ENCODE assay signal across 8 mouse cellular contexts in genomic region chr8:109706874-109707237, GRCm38 (mm10). TPM values are rescaled to one million over a fixed set of nuclear protein-coding genes. Genes with fewer than 3 reads are reported as not detected.
DNase-seq lines count a peak whose midpoint lies in the region; ATAC-seq lines count a peak whose summit lies in the region.

No protein-coding gene starts in this region.

- peak overlapping the region; percentile 88 for H3K4me2 ChIP-seq in limb, embryonic 12.5 days
- peak overlapping the region; percentile 57 for H3K4me2 ChIP-seq in midbrain, embryonic 14.5 days (ENCODE audit: low read length)

- DNase-seq in layer of hippocampus, adult 11-12 months (ENCODE audit: low spot score) = peak; percentile 73
- DNase-seq in layer of hippocampus, adult 9-10 months (ENCODE audit: low spot score) = no peak
- DNase-seq in embryo, embryonic 9.5 days (ENCODE audit: extremely low spot score) = peak; percentile 79
- DNase-seq in heart, adult 18-20 months = peak; percentile 74 to 87
- DNase-seq in kidney, adult 18-20 months = peak; percentile 89
- DNase-seq in midbrain, embryonic 14.5 days = peak; percentile 84
- DNase-seq in spleen, adult 12 weeks (ENCODE audit: low spot score) = peak; percentile 78

- peaks cover 44% of the 10 kb centered on the region for H3K36me3 ChIP-seq in limb, embryonic 12.5 days
- H3K36me3 ChIP-seq in midbrain, embryonic 14.5 days (ENCODE audit: control insufficient read depth, insufficient read depth, low read length) = peaks cover 43% of the 10 kb centered on the region

- peak overlapping the region; percentile 98; the same call in 1 of the 2 replicates for H3K9ac ChIP-seq in limb, embryonic 12.5 days (replicated peaks)
- H3K9ac ChIP-seq in midbrain, embryonic 14.5 days (replicated peaks; ENCODE audit: low read length) = peak overlapping the region; percentile 100; the same call in 1 of the 2 replicates

- 18% methylated on average over 2 of the region's 2 CpGs for WGBS in limb, embryonic 12.5 days
- 22% methylated on average over 2 of the region's 2 CpGs for WGBS in midbrain, embryonic 14.5 days

- H3K4me3 ChIP-seq in limb, embryonic 12.5 days (replicated peaks) = peak overlapping the region; percentile 94
- peak overlapping the region; percentile 99 for H3K4me3 ChIP-seq in midbrain, embryonic 14.5 days (replicated peaks; ENCODE audit: low read depth, low read length)

- no peaks in the 10 kb centered on the region for H3K9me3 ChIP-seq in limb, embryonic 12.5 days
- no peaks in the 10 kb centered on the region for H3K9me3 ChIP-seq in midbrain, embryonic 14.5 days (ENCODE audit: control insufficient read depth, low read length)

- H3K4me1 ChIP-seq in limb, embryonic 12.5 days (replicated peaks) = peaks cover 25% of the 10 kb centered on the region
- H3K4me1 ChIP-seq in midbrain, embryonic 14.5 days (ENCODE audit: control insufficient read depth, insufficient read depth, low read length) = peaks cover 25% of the 10 kb centered on the region

- no peak for ATAC-seq in limb, embryonic 12.5 days (ENCODE audit: insufficient number of reproducible peaks, insufficient read depth, low FRiP score, low TSS enrichment, low read depth)
- 0 out of 2 replicates have a peak, but pooled peaks have one; percentile 42 for ATAC-seq in midbrain, embryonic 14.5 days (ENCODE audit: low FRiP score, low TSS enrichment)

- H3K27me3 ChIP-seq in limb, embryonic 12.5 days = peaks cover 5% of the 10 kb centered on the region
- no peaks in the 10 kb centered on the region for H3K27me3 ChIP-seq in midbrain, embryonic 14.5 days (ENCODE audit: control insufficient read depth, insufficient read depth, low read length)

- H3K27ac ChIP-seq in limb, embryonic 12.5 days = no peak overlapping the region
- no peak overlapping the region; the same call in 1 of the 2 replicates for H3K27ac ChIP-seq in midbrain, embryonic 14.5 days (replicated peaks; ENCODE audit: low read depth, low read length)

RNA-seq across cellular contexts. Expression of gene Zfp821, which starts 1.5 kb away (rescaled TPM):
- total RNA-seq in heart, adult 18-20 months (2021) = 1 to 10 TPM; 4.5 to 5.8 TPM
- polyA plus RNA-seq in limb, embryonic 12.5 days (2016; fragmentation: Nextera tagmentation; extraction: Ambion mirVana) = 53.8 and 54.2 TPM in 2 replicates
- 87.5 and 95.2 TPM in 2 replicates for polyA plus RNA-seq in midbrain, embryonic 14.5 days (2014; fragmentation: Nextera tagmentation; extraction: Ambion mirVana)

RNA-seq across cellular contexts. Expression of gene Ist1, which starts 13.8 kb away (rescaled TPM):
- total RNA-seq in heart, adult 18-20 months (2021) = 10 to 100 TPM; 41.4 to 42.8 TPM
- 162 and 164 TPM in 2 replicates for polyA plus RNA-seq in limb, embryonic 12.5 days (2016; fragmentation: Nextera tagmentation; extraction: Ambion mirVana)
- polyA plus RNA-seq in midbrain, embryonic 14.5 days (2014; fragmentation: Nextera tagmentation; extraction: Ambion mirVana) = 158 and 187 TPM in 2 replicates

RNA-seq across cellular contexts. Expression of gene Atxn1l, which starts 30.7 kb away (rescaled TPM):
- 10 to 100 TPM; 21.2 TPM for total RNA-seq in heart, adult 18-20 months (2021)
- 9.2 and 10.0 TPM in 2 replicates for polyA plus RNA-seq in limb, embryonic 12.5 days (2016; fragmentation: Nextera tagmentation; extraction: Ambion mirVana)
- 3.1 and 4.4 TPM in 2 replicates for polyA plus RNA-seq in midbrain, embryonic 14.5 days (2014; fragmentation: Nextera tagmentation; extraction: Ambion mirVana)
